Mouse (Mus musculus): Measurements from ENCODE around the gene Plau. TPM values are rescaled to one million over a fixed set of nuclear protein-coding genes. Genes with fewer than 3 reads are reported as not detected.

The Plau gene
- 1.2 and 1.9 TPM in 2 replicates for polyA plus RNA-seq (2015; fragmentation: Nextera tagmentation; extraction: Ambion mirVana)

DNA sequence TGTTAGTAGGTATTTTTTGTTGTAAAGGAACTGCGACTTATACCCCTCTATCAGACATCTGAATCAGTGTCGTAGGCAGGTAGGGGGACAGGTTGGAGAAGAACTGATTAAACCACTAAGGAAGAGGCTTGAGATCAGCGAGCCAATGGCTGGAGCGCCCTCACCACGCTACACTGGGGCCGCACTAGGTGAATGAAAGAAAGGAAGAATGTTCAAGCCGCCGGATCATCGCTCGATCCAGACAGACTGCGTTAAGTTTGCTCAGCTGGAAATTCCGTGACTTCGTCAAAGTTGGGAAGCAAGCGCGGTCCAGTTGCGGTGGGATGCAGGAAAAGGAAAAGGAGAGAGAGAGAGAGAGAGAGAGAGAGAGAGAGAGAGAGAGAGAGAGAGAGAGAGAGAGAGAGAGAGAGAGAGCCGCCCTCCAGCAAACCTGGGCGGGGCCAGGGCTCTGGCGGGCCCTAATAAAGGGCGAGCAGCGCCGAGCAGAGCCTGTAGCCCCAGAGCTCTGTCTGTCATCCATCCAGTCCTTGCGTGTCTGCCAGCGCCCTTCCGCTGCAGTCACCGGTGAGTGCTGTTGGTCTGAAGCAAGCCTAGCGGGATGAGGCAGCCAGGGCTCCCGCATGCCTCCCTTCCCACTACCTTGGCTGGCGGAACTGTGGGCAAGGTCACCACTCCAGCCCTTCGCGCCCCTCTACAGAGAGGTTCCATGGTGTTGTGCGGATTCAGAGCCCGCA, at the start of gene Plau:
Plau (plus strand) TSS at position 490 of the 734 bp plus-strand sequence.
- Histone ChIP-seq H3K4me1 (ENCODE audit: control insufficient read depth, insufficient read depth, low read length) (peaks cover 3% of the 10 kb centered on the region; the same call in 1 of the 2 replicates), H3K9ac (ENCODE audit: low read length) (peak within 1 kb of the TSS; percentile 79), H3K4me3 (ENCODE audit: low read length) (peak within 1 kb of the TSS; percentile 65), H3K27ac (ENCODE audit: low read length) (peak within 1 kb of the TSS; percentile 57; the same call in 1 of the 2 replicates), H3K9me3 (replicated peaks; ENCODE audit: control insufficient read depth, low read length) (no peaks in the 10 kb centered on the region), H3K4me2 (ENCODE audit: low read depth, low read length) (peak within 1 kb of the TSS; percentile 86), H3K36me3 (ENCODE audit: control insufficient read depth, insufficient read depth) (no peaks in the 10 kb centered on the region), H3K27me3 (ENCODE audit: control insufficient read depth, insufficient read depth, low read length) (no peaks in the 10 kb centered on the region)
- peak; percentile 94 for ATAC-seq (replicated peaks; ENCODE audit: extremely low read depth, insufficient read depth, low FRiP score)
- WGBS, result under 1% methylated on average over 33 of the region's 33 CpGs

DNA sequence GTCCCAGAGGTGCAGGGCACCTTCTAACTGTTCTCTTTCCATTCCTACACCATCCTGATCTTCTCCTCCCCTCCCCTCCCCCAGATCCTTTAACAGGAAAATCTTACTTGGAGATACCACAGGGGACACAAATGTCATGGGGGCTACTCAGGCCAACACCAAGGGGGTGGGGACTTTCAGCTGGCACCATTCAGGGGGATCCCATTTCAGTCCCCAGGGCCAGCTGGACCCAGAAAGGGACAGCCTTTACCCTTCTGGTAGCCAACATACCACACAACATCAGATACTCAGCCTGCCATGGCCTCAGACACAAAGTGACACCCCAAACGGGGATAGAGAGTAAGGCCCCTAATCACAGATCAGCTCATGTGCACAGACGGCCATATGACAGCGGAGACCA, 48.3 kb upstream of the Plau start:
- Histone ChIP-seq H3K27ac (ENCODE audit: low read length) (no peak overlapping the region), H3K4me3 (ENCODE audit: low read length) (no peak overlapping the region), H3K27me3 (ENCODE audit: control insufficient read depth, insufficient read depth, low read length) (no peaks in the 10 kb centered on the region), H3K36me3 (ENCODE audit: control insufficient read depth, insufficient read depth) (peaks cover 36% of the 10 kb centered on the region), H3K4me1 (ENCODE audit: control insufficient read depth, insufficient read depth, low read length) (peaks cover 61% of the 10 kb centered on the region), H3K9ac (ENCODE audit: low read length) (peak overlapping the region; percentile 3; the same call in 1 of the 2 replicates), H3K9me3 (replicated peaks; ENCODE audit: control insufficient read depth, low read length) (no peaks in the 10 kb centered on the region), H3K4me2 (ENCODE audit: low read depth, low read length) (no peak overlapping the region)
- 64% methylated on average over 3 of the region's 3 CpGs for WGBS
- no peak for ATAC-seq (replicated peaks; ENCODE audit: extremely low read depth, insufficient read depth, low FRiP score)

DNA sequence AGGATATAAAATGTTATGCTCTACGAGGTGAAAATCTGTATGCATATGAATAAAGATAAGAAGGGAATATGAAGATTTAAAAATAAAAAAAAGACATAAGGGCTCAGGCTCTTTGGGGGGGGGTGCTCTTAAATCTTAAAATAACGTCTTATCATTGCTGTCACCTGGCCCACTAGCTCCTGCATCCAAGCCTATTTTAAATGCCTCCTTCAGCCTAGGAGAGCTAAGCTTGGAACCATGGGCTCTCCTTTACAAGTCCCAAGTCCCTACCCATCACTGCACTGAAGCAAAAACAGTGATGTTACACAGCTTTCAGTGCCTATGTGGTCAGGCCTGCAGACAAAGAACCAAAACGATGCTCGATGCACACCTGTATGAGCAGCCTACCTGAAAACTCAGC, 46.9 kb upstream of the Plau start:
- H3K27me3 ChIP-seq (ENCODE audit: control insufficient read depth, insufficient read depth, low read length), result no peaks in the 10 kb centered on the region
- no peak for ATAC-seq (replicated peaks; ENCODE audit: extremely low read depth, insufficient read depth, low FRiP score)
- H3K4me3 ChIP-seq (ENCODE audit: low read length), result no peak overlapping the region
- H3K9ac ChIP-seq (ENCODE audit: low read length), result peak overlapping the region; percentile 34; the same call in 1 of the 2 replicates
- no peak overlapping the region for H3K27ac ChIP-seq (ENCODE audit: low read length)
- H3K9me3 ChIP-seq (replicated peaks; ENCODE audit: control insufficient read depth, low read length), result no peaks in the 10 kb centered on the region
- 76% methylated on average over 4 of the region's 4 CpGs for WGBS
- H3K4me1 ChIP-seq (ENCODE audit: control insufficient read depth, insufficient read depth, low read length), result peaks cover 61% of the 10 kb centered on the region
- H3K4me2 ChIP-seq (ENCODE audit: low read depth, low read length), result no peak overlapping the region
- peaks cover 25% of the 10 kb centered on the region for H3K36me3 ChIP-seq (ENCODE audit: control insufficient read depth, insufficient read depth)

DNA sequence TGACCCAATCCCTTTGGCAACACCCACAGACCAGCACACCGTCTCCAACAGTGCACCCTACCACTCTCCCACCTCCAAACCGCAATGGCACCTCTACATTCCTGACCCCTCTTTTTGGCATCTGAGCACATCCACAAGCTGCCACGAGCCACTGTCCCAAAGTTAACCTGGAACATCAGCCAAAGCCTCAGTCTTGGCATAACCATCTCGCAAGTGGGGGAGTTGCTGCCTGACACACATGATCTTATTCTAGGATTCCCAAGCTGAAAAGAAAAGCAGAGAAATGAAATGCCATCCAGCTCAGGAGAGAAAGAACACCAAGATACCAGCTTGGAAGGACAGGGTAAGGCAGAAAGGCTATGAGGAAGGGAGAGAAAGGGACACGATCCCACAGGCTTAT, 46.0 kb upstream of the Plau start:
- Histone ChIP-seq H3K36me3 (ENCODE audit: control insufficient read depth, insufficient read depth) (peaks cover 25% of the 10 kb centered on the region), H3K9ac (ENCODE audit: low read length) (no peak overlapping the region), H3K4me1 (ENCODE audit: control insufficient read depth, insufficient read depth, low read length) (peaks cover 56% of the 10 kb centered on the region)

DNA sequence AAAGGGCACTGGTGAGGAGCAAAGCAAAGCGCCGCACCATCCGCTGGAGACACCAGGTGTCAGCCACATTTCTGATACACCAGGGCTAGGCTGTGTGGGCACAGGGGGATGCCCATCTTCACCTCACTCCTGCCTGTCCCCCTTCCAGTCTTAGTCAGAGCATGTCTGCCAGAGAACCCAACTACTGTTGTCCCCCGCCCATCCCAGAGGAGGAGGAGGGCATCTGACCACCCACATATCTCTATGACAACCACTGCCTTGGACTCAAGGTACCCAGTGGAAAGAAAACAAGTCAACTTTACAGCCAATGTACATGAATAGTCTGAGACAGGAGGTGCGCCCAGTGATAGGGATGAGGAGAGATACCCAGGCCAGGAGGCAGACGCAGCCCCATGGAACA, 45.5 kb upstream of the Plau start:
- H3K4me1 ChIP-seq (ENCODE audit: control insufficient read depth, insufficient read depth, low read length), result peaks cover 56% of the 10 kb centered on the region
- H3K27me3 ChIP-seq (ENCODE audit: control insufficient read depth, insufficient read depth, low read length), result no peaks in the 10 kb centered on the region
- no peak for ATAC-seq (replicated peaks; ENCODE audit: extremely low read depth, insufficient read depth, low FRiP score)
- H3K9me3 ChIP-seq (replicated peaks; ENCODE audit: control insufficient read depth, low read length), result no peaks in the 10 kb centered on the region
- no peak overlapping the region for H3K9ac ChIP-seq (ENCODE audit: low read length)
- H3K36me3 ChIP-seq (ENCODE audit: control insufficient read depth, insufficient read depth), result peaks cover 25% of the 10 kb centered on the region
- no peak overlapping the region for H3K27ac ChIP-seq (ENCODE audit: low read length)
- H3K4me2 ChIP-seq (ENCODE audit: low read depth, low read length), result no peak overlapping the region
- 90% methylated on average over 6 of the region's 6 CpGs for WGBS
- no peak overlapping the region for H3K4me3 ChIP-seq (ENCODE audit: low read length)

More for the DNA sequence above, 46.0 kb upstream of the Plau start:
- ATAC-seq (replicated peaks; ENCODE audit: extremely low read depth, insufficient read depth, low FRiP score), result no peak
- Histone ChIP-seq H3K4me2 (ENCODE audit: low read depth, low read length) (no peak overlapping the region), H3K9me3 (replicated peaks; ENCODE audit: control insufficient read depth, low read length) (no peaks in the 10 kb centered on the region), H3K4me3 (ENCODE audit: low read length) (no peak overlapping the region), H3K27me3 (ENCODE audit: control insufficient read depth, insufficient read depth, low read length) (no peaks in the 10 kb centered on the region), H3K27ac (ENCODE audit: low read length) (no peak overlapping the region)
- 88% methylated on average over 5 of the region's 5 CpGs for WGBS

DNA sequence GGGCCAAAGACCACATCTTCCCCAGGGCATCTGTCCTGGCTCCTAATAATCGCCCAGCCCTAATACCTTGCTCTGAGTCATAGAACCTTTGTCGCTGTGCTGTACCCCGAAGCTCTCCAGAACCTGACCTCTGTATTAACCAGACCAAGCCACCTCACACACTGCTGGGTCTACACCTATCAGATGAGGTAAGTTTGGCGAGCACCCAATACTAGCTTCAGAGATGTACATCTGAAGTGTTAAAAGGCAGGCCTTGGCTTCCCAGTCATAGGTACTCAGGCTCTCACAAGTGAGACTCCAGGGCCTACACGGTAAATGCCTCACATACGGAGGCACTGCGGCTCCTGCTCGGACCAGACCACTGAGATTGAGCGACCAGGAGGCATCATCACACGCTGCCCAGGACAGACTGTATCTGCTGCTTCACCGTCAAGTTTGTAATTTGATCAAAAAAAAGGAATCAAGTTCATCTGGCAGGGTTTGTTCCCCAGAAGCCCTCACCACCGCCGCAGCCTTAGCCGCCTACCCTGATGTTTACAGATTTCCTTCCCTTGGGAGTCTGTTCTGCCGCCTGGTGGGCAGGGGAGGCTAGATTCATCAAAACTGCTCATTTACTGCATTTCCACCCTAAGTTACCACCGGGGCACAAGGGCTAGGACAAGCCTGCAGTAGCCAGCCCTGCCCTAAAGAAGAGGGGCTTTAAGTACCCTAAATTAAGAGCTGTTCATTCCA, 44.8 kb upstream of the Plau start:
- Histone ChIP-seq H3K27me3 (ENCODE audit: control insufficient read depth, insufficient read depth, low read length) (no peaks in the 10 kb centered on the region), H3K9ac (ENCODE audit: low read length) (no peak overlapping the region), H3K4me1 (ENCODE audit: control insufficient read depth, insufficient read depth, low read length) (peaks cover 50% of the 10 kb centered on the region), H3K4me3 (ENCODE audit: low read length) (no peak overlapping the region), H3K36me3 (ENCODE audit: control insufficient read depth, insufficient read depth) (peaks cover 22% of the 10 kb centered on the region), H3K27ac (ENCODE audit: low read length) (no peak overlapping the region), H3K4me2 (ENCODE audit: low read depth, low read length) (no peak overlapping the region; the same call in 1 of the 2 replicates), H3K9me3 (replicated peaks; ENCODE audit: control insufficient read depth, low read length) (no peaks in the 10 kb centered on the region)
- WGBS, result 84% methylated on average over 16 of the region's 16 CpGs
- ATAC-seq (replicated peaks; ENCODE audit: extremely low read depth, insufficient read depth, low FRiP score), result no peak

- Histone ChIP-seq H3K9ac (ENCODE audit: low read length) (peak overlapping the region; percentile 87), H3K27me3 (ENCODE audit: control insufficient read depth, insufficient read depth, low read length) (no peaks in the 10 kb centered on the region), H3K4me3 (ENCODE audit: low read length) (peak overlapping the region; percentile 80), H3K27ac (ENCODE audit: low read length) (peak overlapping the region; percentile 93), H3K36me3 (ENCODE audit: control insufficient read depth, insufficient read depth) (peaks cover 22% of the 10 kb centered on the region), H3K9me3 (replicated peaks; ENCODE audit: control insufficient read depth, low read length) (no peaks in the 10 kb centered on the region), H3K4me1 (ENCODE audit: control insufficient read depth, insufficient read depth, low read length) (peaks cover 43% of the 10 kb centered on the region), H3K4me2 (ENCODE audit: low read depth, low read length) (peak overlapping the region; percentile 70)
- no peak for ATAC-seq (replicated peaks; ENCODE audit: extremely low read depth, insufficient read depth, low FRiP score)
- 62% methylated on average over 8 of the region's 8 CpGs for WGBS
These were observed 44.1 kb upstream of the Plau start for GRCm38 (mm10) chr14:20792243-20792921.

DNA sequence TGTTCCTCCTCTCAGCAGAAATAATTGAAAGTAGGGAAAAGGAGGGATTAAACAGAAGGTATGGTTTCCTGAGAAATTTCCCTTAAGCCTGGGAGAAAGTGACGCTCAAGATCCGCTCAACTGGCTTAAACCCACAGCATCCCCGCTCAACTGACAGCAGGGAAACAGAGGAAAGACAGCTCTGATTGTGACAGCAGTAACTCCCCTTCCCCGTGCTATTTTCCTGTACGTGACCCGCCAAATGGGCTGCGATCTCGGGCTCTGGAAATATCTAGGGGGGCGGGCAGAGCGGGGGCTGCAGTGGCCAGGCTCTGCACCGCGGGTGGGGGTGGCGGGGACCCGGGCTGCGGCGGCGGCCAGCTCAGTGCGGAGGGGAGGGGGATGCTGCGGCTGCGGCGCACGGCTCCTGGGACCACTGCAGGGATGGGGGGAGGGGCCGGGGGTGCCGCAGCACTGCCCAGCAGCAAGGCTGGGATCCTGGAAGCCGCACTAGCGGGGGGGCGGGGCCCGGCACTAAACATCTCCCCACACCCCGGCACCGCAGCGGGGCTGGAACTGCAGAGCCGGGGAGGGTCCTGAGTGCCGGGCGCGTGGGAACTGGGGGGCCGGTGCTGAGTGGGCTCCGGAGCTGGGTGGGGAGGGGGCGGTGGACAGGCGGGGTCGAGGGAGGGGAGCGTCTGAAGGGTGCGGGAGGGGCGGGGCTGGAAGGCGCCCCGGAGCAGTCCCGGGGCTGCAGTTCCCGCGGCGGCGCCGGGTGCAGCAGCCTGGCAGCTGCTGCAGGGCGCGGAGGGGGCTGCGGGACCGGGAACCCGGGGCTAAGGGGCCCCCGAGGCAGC, 43.3 kb upstream of the Plau start:
- ATAC-seq (replicated peaks; ENCODE audit: extremely low read depth, insufficient read depth, low FRiP score), result peak; percentile 25
- Histone ChIP-seq H3K9me3 (replicated peaks; ENCODE audit: control insufficient read depth, low read length) (no peaks in the 10 kb centered on the region), H3K9ac (ENCODE audit: low read length) (peak overlapping the region; percentile 87), H3K4me1 (ENCODE audit: control insufficient read depth, insufficient read depth, low read length) (peaks cover 38% of the 10 kb centered on the region), H3K27me3 (ENCODE audit: control insufficient read depth, insufficient read depth, low read length) (no peaks in the 10 kb centered on the region), H3K27ac (ENCODE audit: low read length) (peak overlapping the region; percentile 93), H3K4me2 (ENCODE audit: low read depth, low read length) (peak overlapping the region; percentile 70), H3K4me3 (ENCODE audit: low read length) (peak overlapping the region; percentile 80), H3K36me3 (ENCODE audit: control insufficient read depth, insufficient read depth) (peaks cover 21% of the 10 kb centered on the region)
- 1% methylated on average over 52 of the region's 57 CpGs for WGBS

Data from heart, embryonic 16.5 days (tissue).